Mouse (Mus musculus) liver, embryonic 13.5 days (tissue): Measurements from ENCODE around the gene Atpif1. TPM values are rescaled to one million over a fixed set of nuclear protein-coding genes. Genes with fewer than 3 reads are reported as not detected.
"Not testable (repeated sequence)": the region's sequence is repeated elsewhere in the genome, so short reads cannot be mapped to it uniquely, and the experiment has no call there.

Experiments used
- ATAC-seq: fragments of 200-750 bp; cut with Nextera tagmentation; 2 replicates; pipeline ENCODE4 v1.8.0; 2017; ENCODE audit warnings: low read depth, mild to moderate bottlenecking, moderate number of reproducible peaks, moderate library complexity
- DNase-seq: peaks from one replicate; pipeline ENCODE4 v3.0.0; 2022
- H3K27ac ChIP-seq: fragments of 300-500 bp; sonication (generic); 2 replicates; pipeline ENCODE4 v1.5.1; 2015; ENCODE audit warnings: moderate library complexity, mild to moderate bottlenecking, inconsistent platforms
- H3K27me3 ChIP-seq: fragments of 300-500 bp; sonication (generic); 2 replicates; pipeline ENCODE4 v1.6.1; 2015; ENCODE audit warnings: mild to moderate bottlenecking, inconsistent platforms
- H3K36me3 ChIP-seq: fragments of 300-500 bp; sonication (generic); 2 replicates; pipeline ENCODE4 v1.6.1; 2015; ENCODE audit warnings: mild to moderate bottlenecking, inconsistent platforms
- H3K4me1 ChIP-seq: fragments of 300-500 bp; sonication (generic); replicated peaks from 2 replicates; pipeline ENCODE4 v1.6.1; 2015; ENCODE audit warnings: inconsistent platforms
- H3K4me2 ChIP-seq: fragments of 300-500 bp; sonication (generic); 2 replicates; pipeline ENCODE4 v1.6.1; 2015; ENCODE audit warnings: inconsistent platforms, mild to moderate bottlenecking, moderate library complexity
- H3K4me3 ChIP-seq: fragments of 300-500 bp; sonication (generic); replicated peaks from 2 replicates; pipeline ENCODE4 v1.5.1; 2015; ENCODE audit warnings: mild to moderate bottlenecking, inconsistent platforms
- H3K9ac ChIP-seq: fragments of 300-500 bp; sonication (generic); 2 replicates; pipeline ENCODE4 v1.6.1; 2015; ENCODE audit warnings: mild to moderate bottlenecking, inconsistent platforms
- H3K9me3 ChIP-seq: fragments of 300-500 bp; sonication (generic); replicated peaks from 2 replicates; pipeline ENCODE4 v1.6.1; 2016; ENCODE audit warnings: inconsistent platforms
- WGBS: fragments of 180-500 bp; shearing (Covaris S2); methylation state at CpG from one replicate; pipeline ENCODE4 v1.1.7; 2015; ENCODE audit not compliant: insufficient replicate concordance; 5-methylcytosine and 5-hydroxymethylcytosine counted together
- polyA plus RNA-seq: library from polyadenylated mRNA; unstranded; fragments of >200 nt; fragmentation: Nextera tagmentation; extraction: Ambion mirVana; gene quantifications from 2 replicates; pipeline ENCODE4 v1.2.1, GENCODE M21; 2015

Gene Atpif1
- polyA plus RNA-seq, 1 experiment from 2014 or later = 1,572 TPM

GRCm38 (mm10) chr4:132490273-132491010, 43.0 kb downstream of the Atpif1 start:
- Histone ChIP-seq H3K4me3 (no peak overlapping the region), H3K4me2 (no peak overlapping the region), H3K4me1 (peaks cover 23% of the 10 kb centered on the region), H3K36me3 (peaks cover 30% of the 10 kb centered on the region), H3K9ac (no peak overlapping the region), H3K27me3 (no peaks in the 10 kb centered on the region), H3K27ac (no peak overlapping the region), H3K9me3 (no peaks in the 10 kb centered on the region)
- DNase-seq (no peak), ATAC-seq (no peak)
- WGBS = 62% methylated on average over 15 of the region's 15 CpGs

- Histone ChIP-seq H3K9ac (no peak overlapping the region), H3K27me3 (no peaks in the 10 kb centered on the region), H3K4me2 (no peak overlapping the region), H3K9me3 (no peaks in the 10 kb centered on the region), H3K36me3 (peaks cover 17% of the 10 kb centered on the region), H3K4me1 (peaks cover 23% of the 10 kb centered on the region), H3K4me3 (no peak overlapping the region), H3K27ac (no peak overlapping the region)
- 71% methylated on average over 6 of the region's 6 CpGs for WGBS
- no peak for ATAC-seq
- DNase-seq = no peak
Observed at GRCm38 (mm10) chr4:132488976-132489375, 44.5 kb downstream of the Atpif1 start.

GRCm38 (mm10) chr4:132488521-132488920, 44.9 kb downstream of the Atpif1 start:
- no peak overlapping the region for H3K4me3 ChIP-seq
- ATAC-seq (no peak), DNase-seq (no peak)
- peaks cover 12% of the 10 kb centered on the region for H3K36me3 ChIP-seq
- no peak overlapping the region for H3K9ac ChIP-seq
- no peaks in the 10 kb centered on the region for H3K9me3 ChIP-seq
- H3K27ac ChIP-seq = no peak overlapping the region
- H3K27me3 ChIP-seq = no peaks in the 10 kb centered on the region
- peaks cover 23% of the 10 kb centered on the region for H3K4me1 ChIP-seq
- WGBS = 79% methylated on average over 3 of the region's 3 CpGs
- H3K4me2 ChIP-seq = no peak overlapping the region

- no peak; the same call in 1 of the 2 replicates for ATAC-seq
Observed at GRCm38 (mm10) chr4:132484820-132485219, 48.6 kb downstream of the Atpif1 start.

GRCm38 (mm10) chr4:132484231-132484630, 49.2 kb downstream of the Atpif1 start:
- 63% methylated on average over 4 of the region's 4 CpGs for WGBS

More at GRCm38 (mm10) chr4:132484820-132485219, 48.6 kb downstream of the Atpif1 start:
- Histone ChIP-seq H3K36me3 (no peaks in the 10 kb centered on the region), H3K27ac (peak overlapping the region; percentile 43; the same call in 1 of the 2 replicates), H3K4me1 (peaks cover 11% of the 10 kb centered on the region), H3K9ac (no peak overlapping the region), H3K4me2 (no peak overlapping the region), H3K9me3 (no peaks in the 10 kb centered on the region), H3K4me3 (no peak overlapping the region), H3K27me3 (no peaks in the 10 kb centered on the region)
- no peak for DNase-seq
- WGBS = 52% methylated on average over 5 of the region's 5 CpGs

GRCm38 (mm10) chr4:132482956-132483608, 50.4 kb downstream of the Atpif1 start:
- H3K36me3 ChIP-seq = no peaks in the 10 kb centered on the region
- H3K27me3 ChIP-seq = no peaks in the 10 kb centered on the region
- 69% methylated on average over 13 of the region's 13 CpGs for WGBS
- DNase-seq (no peak), ATAC-seq (peak; percentile 57; the same call in 1 of the 2 replicates)
- H3K4me2 ChIP-seq = no peak overlapping the region
- H3K4me3 ChIP-seq = no peak overlapping the region
- H3K4me1 ChIP-seq = peaks cover 11% of the 10 kb centered on the region
- H3K9me3 ChIP-seq = no peaks in the 10 kb centered on the region
- no peak overlapping the region for H3K9ac ChIP-seq
- H3K27ac ChIP-seq = peak overlapping the region; percentile 16; the same call in 1 of the 2 replicates

More at GRCm38 (mm10) chr4:132484231-132484630, 49.2 kb downstream of the Atpif1 start:
- Histone ChIP-seq H3K9me3 (no peaks in the 10 kb centered on the region), H3K4me1 (peaks cover 11% of the 10 kb centered on the region), H3K27ac (no peak overlapping the region), H3K27me3 (no peaks in the 10 kb centered on the region), H3K36me3 (no peaks in the 10 kb centered on the region), H3K9ac (no peak overlapping the region), H3K4me2 (no peak overlapping the region), H3K4me3 (no peak overlapping the region)
- no peak for ATAC-seq
- no peak for DNase-seq

- H3K4me2 ChIP-seq, ATAC-seq, H3K27ac ChIP-seq, H3K36me3 ChIP-seq, DNase-seq, H3K27me3 ChIP-seq, H3K9me3 ChIP-seq, H3K9ac ChIP-seq, H3K4me3 ChIP-seq: not testable (repeated sequence)
- 53% methylated on average over 3 of the region's 3 CpGs for WGBS
- H3K4me1 ChIP-seq = peaks cover 11% of the 10 kb centered on the region
Observed at GRCm38 (mm10) chr4:132482104-132482503, 51.4 kb downstream of the Atpif1 start.

Other genes with a start within 250 kb of the Atpif1 start
- gene Rab42, start 230.3 kb downstream of the Atpif1 start, polyA plus RNA-seq = 0.44 and 1.2 TPM in 2 replicates
- gene Trnau1ap, start 204.1 kb downstream of the Atpif1 start, polyA plus RNA-seq = 43.1 and 45.3 TPM in 2 replicates
- 79.4 and 80.2 TPM in 2 replicates for gene Rcc1, start 180.1 kb downstream of the Atpif1 start, polyA plus RNA-seq
- gene Phactr4, start 111.2 kb downstream of the Atpif1 start, polyA plus RNA-seq = 10.3 and 12.5 TPM in 2 replicates
- gene Med18, start 69.7 kb downstream of the Atpif1 start, polyA plus RNA-seq = 17.1 and 19.7 TPM in 2 replicates
- gene Sesn2, start 23.2 kb downstream of the Atpif1 start, polyA plus RNA-seq = 7.0 TPM in 2 replicates
- gene Dnajc8, start 1.9 kb upstream of the Atpif1 start, polyA plus RNA-seq = 125 and 148 TPM in 2 replicates
- 0.67 and 0.68 TPM in 2 replicates for gene Ptafr, start 30.4 kb upstream of the Atpif1 start, polyA plus RNA-seq
- gene Eya3, start 105.3 kb upstream of the Atpif1 start, polyA plus RNA-seq = 15.0 and 20.9 TPM in 2 replicates
- 3.5 and 3.6 TPM in 2 replicates for gene Xkr8, start 198.9 kb upstream of the Atpif1 start, polyA plus RNA-seq
- gene Smpdl3b, start 223.6 kb upstream of the Atpif1 start, polyA plus RNA-seq = 1.1 and 1.2 TPM in 2 replicates
- gene Rpa2, start 234.7 kb upstream of the Atpif1 start, polyA plus RNA-seq = 107 and 117 TPM in 2 replicates